Mouse (Mus musculus) MEL (cell line): ENCODE results near the gene Foxd3. TPM values are rescaled to one million over a fixed set of nuclear protein-coding genes. Genes with fewer than 3 reads are reported as not detected.

Experiments
- DNase-seq: peaks from one replicate; pipeline ENCODE4 v3.0.0; 2011; ENCODE audit warnings: low read depth, low spot score
- H3K27ac ChIP-seq: 2 replicates; pipeline ENCODE4 v1.5.1; 2012; ENCODE audit warnings: low read depth, mild to moderate bottlenecking, control low read depth, low read length, moderate library complexity; ENCODE audit not compliant: control insufficient read depth
- H3K27me3 ChIP-seq, 2 experiments: fragments of 150-350 bp in 1 of 2; sonication (generic) in 1 of 2; 2 replicates each; pipeline ENCODE4 v1.6.1; 2012; ENCODE audit warnings: low read length in 2 of 2, mild to moderate bottlenecking in 2 of 2, improper control_type of control experiment in 1 of 2, moderate library complexity in 1 of 2; ENCODE audit not compliant: insufficient read depth in 2 of 2, control insufficient read depth in 1 of 2
- H3K36me3 ChIP-seq, 2 experiments: 2 replicates each; pipeline ENCODE4 v1.6.1; 2012 to 2014; ENCODE audit warnings: low read length in 2 of 2, improper control_type of control experiment in 1 of 2, inconsistent platforms in 1 of 2, mild to moderate bottlenecking in 1 of 2; ENCODE audit not compliant: insufficient read depth in 2 of 2, control insufficient read depth in 1 of 2
- H3K4me1 ChIP-seq, 2 experiments: fragments of 150-350 bp in 1 of 2; sonication (generic) in 1 of 2; 2 replicates each; pipeline ENCODE4 v1.6.1; 2012; ENCODE audit warnings: low read length in 2 of 2, improper control_type of control experiment in 1 of 2, mild to moderate bottlenecking in 1 of 2; ENCODE audit not compliant: insufficient read depth in 2 of 2, control insufficient read depth in 1 of 2
- H3K4me3 ChIP-seq, 2 experiments: fragments of 150-350 bp in 1 of 2; sonication (generic) in 1 of 2; 2 replicates each; pipeline ENCODE4 v1.5.1; 2012; ENCODE audit warnings: low read depth in 2 of 2, low read length in 2 of 2, mild to moderate bottlenecking in 2 of 2, moderate library complexity in 2 of 2, control low read depth in 1 of 2, improper control_type of control experiment in 1 of 2; ENCODE audit not compliant: control insufficient read depth in 1 of 2, insufficient read depth in 1 of 2
- H3K79me2 ChIP-seq: 2 replicates; pipeline ENCODE4 v1.6.1; 2012; ENCODE audit warnings: mild to moderate bottlenecking, low read length, moderate library complexity; ENCODE audit not compliant: control insufficient read depth, poor library complexity, insufficient read depth
- H3K9ac ChIP-seq: 2 replicates; pipeline ENCODE4 v1.6.1; 2012; ENCODE audit warnings: low read depth, mild to moderate bottlenecking, control low read depth, low read length, moderate library complexity; ENCODE audit not compliant: control insufficient read depth, poor library complexity, severe bottlenecking
- H3K9me3 ChIP-seq: fragments of 150-350 bp; sonication (generic); replicated peaks from 2 replicates; pipeline ENCODE4 v1.6.1; 2012; ENCODE audit warnings: mild to moderate bottlenecking, low read length, improper control_type of control experiment, moderate library complexity; ENCODE audit not compliant: insufficient read depth
- CHD1 ChIP-seq: IDR thresholded peaks from 2 replicates; pipeline ENCODE4 v1.6.1; 2012; ENCODE audit warnings: low read depth, mild to moderate bottlenecking, inconsistent platforms, low read length, improper control_type of control experiment
- CHD2 ChIP-seq: IDR thresholded peaks from 2 replicates; pipeline ENCODE4 v1.6.1; 2011; ENCODE audit warnings: low read length, improper control_type of control experiment
- E2F4 ChIP-seq: IDR thresholded peaks from 2 replicates; pipeline ENCODE4 v1.6.1; 2011; ENCODE audit warnings: low read depth, low read length, improper control_type of control experiment, borderline replicate concordance
- ETS1 ChIP-seq: IDR thresholded peaks from 2 replicates; pipeline ENCODE4 v1.6.1; 2012; ENCODE audit warnings: low read depth, mild to moderate bottlenecking, inconsistent platforms, low read length, improper control_type of control experiment, moderate library complexity
- HCFC1 ChIP-seq: IDR thresholded peaks from 2 replicates; pipeline ENCODE4 v1.6.1; 2012; ENCODE audit warnings: low read depth, mild to moderate bottlenecking, inconsistent platforms, low read length, improper control_type of control experiment, moderate library complexity
- MAFK ChIP-seq: IDR thresholded peaks from 2 replicates; pipeline ENCODE4 v1.6.1; 2011; ENCODE audit warnings: low read depth, mild to moderate bottlenecking, low read length, improper control_type of control experiment, borderline replicate concordance
- MAX ChIP-seq: IDR thresholded peaks from 2 replicates; pipeline ENCODE4 v1.6.1; 2011; ENCODE audit warnings: low read length, improper control_type of control experiment
- MEF2A ChIP-seq: IDR thresholded peaks from 2 replicates; pipeline ENCODE4 v1.6.1; 2014; ENCODE audit warnings: low read depth, mild to moderate bottlenecking, inconsistent platforms, low read length, improper control_type of control experiment; ENCODE audit not compliant: poor library complexity, insufficient replicate concordance, severe bottlenecking; ENCODE audit errors: extremely low read depth
- MXI1 ChIP-seq: IDR thresholded peaks from 2 replicates; pipeline ENCODE4 v1.6.1; 2011; ENCODE audit warnings: mild to moderate bottlenecking, low read depth, low read length, improper control_type of control experiment
- MYB ChIP-seq: IDR thresholded peaks from 2 replicates; pipeline ENCODE4 v1.6.1; 2011; ENCODE audit warnings: mild to moderate bottlenecking, low read depth, low read length, improper control_type of control experiment
- MYC ChIP-seq: IDR thresholded peaks from 2 replicates; pipeline ENCODE4 v1.6.1; 2011; ENCODE audit warnings: low read depth, mild to moderate bottlenecking, low read length, improper control_type of control experiment, moderate library complexity
- NELFE ChIP-seq: IDR thresholded peaks from 2 replicates; pipeline ENCODE4 v1.6.1; 2011; ENCODE audit warnings: low read depth, low read length, improper control_type of control experiment
- POLR2A ChIP-seq, 2 experiments: IDR thresholded peaks; 2 replicates each; pipeline ENCODE4 v1.6.1; 2011 to 2012; ENCODE audit warnings: low read length in 2 of 2, mild to moderate bottlenecking in 2 of 2, control low read depth in 1 of 2, improper control_type of control experiment in 1 of 2, low read depth in 1 of 2, moderate library complexity in 1 of 2; ENCODE audit not compliant: control insufficient read depth in 1 of 2, insufficient read depth in 1 of 2, poor library complexity in 1 of 2
- POLR2AphosphoS2 ChIP-seq: IDR thresholded peaks from 2 replicates; pipeline ENCODE4 v1.6.1; 2011; ENCODE audit warnings: low read length, improper control_type of control experiment
- POLR2AphosphoS5 ChIP-seq: IDR thresholded peaks from 2 replicates; pipeline ENCODE4 v1.6.1; 2012; ENCODE audit warnings: low read depth, borderline replicate concordance, mild to moderate bottlenecking, inconsistent platforms, low read length, moderate library complexity, mixed read lengths
- SIN3A ChIP-seq: IDR thresholded peaks from 2 replicates; pipeline ENCODE4 v1.6.1; 2012; ENCODE audit warnings: low read length, improper control_type of control experiment, inconsistent platforms
- SMC3 ChIP-seq: IDR thresholded peaks from 2 replicates; pipeline ENCODE4 v1.6.1; 2011; ENCODE audit warnings: low read depth, low read length, improper control_type of control experiment
- TBP ChIP-seq: IDR thresholded peaks from 2 replicates; pipeline ENCODE4 v1.8.0; 2011; ENCODE audit warnings: low read depth, low read length, improper control_type of control experiment
- TCF12 ChIP-seq: IDR thresholded peaks from 2 replicates; pipeline ENCODE4 v1.6.1; 2014; ENCODE audit warnings: low read depth, mild to moderate bottlenecking, inconsistent platforms, low read length, improper control_type of control experiment, moderate library complexity
- USF1 ChIP-seq: IDR thresholded peaks from 2 replicates; pipeline ENCODE4 v1.6.1; 2014; ENCODE audit warnings: low read depth, mild to moderate bottlenecking, inconsistent platforms, low read length, improper control_type of control experiment, moderate library complexity
- USF2 ChIP-seq, 2 experiments: IDR thresholded peaks; 2 replicates each; pipeline ENCODE4 v1.6.1; 2011 to 2012; ENCODE audit warnings: improper control_type of control experiment in 2 of 2, low read length in 2 of 2, borderline replicate concordance in 1 of 2, inconsistent platforms in 1 of 2, low read depth in 1 of 2, mild to moderate bottlenecking in 1 of 2; ENCODE audit not compliant: insufficient read depth in 1 of 2
- ZC3H11A ChIP-seq: IDR thresholded peaks from 2 replicates; pipeline ENCODE4 v1.6.1; 2012; ENCODE audit warnings: low read depth, mild to moderate bottlenecking, inconsistent platforms, low read length, improper control_type of control experiment
- ZMIZ1 ChIP-seq: IDR thresholded peaks from 2 replicates; pipeline ENCODE4 v1.6.1; 2012; ENCODE audit warnings: low read depth, mild to moderate bottlenecking, inconsistent platforms, low read length, improper control_type of control experiment, moderate library complexity
- ZNF384 ChIP-seq: IDR thresholded peaks from 2 replicates; pipeline ENCODE4 v1.6.1; 2012; ENCODE audit warnings: low read depth, mild to moderate bottlenecking, inconsistent platforms, low read length, improper control_type of control experiment
- polyA plus RNA-seq, 2 experiments: library from polyadenylated mRNA; stranded (reverse) in 1 of 2; unstranded in 1 of 2; fragments of >175 nt in 1 of 2; fragments of >200 nt in 1 of 2; gene quantifications; 2 replicates each; pipeline versions ENCODE4 v1.2.1 to v1.2.4; 2012; ENCODE audit warnings: low replicate concordance in 2 of 2, low read depth in 1 of 2; ENCODE audit not compliant: insufficient read length in 2 of 2, insufficient read depth in 1 of 2, missing spikeins in 1 of 2
- total RNA-seq: library from RNA; depleted of rRNA; stranded (reverse); fragments of 300-350 nt; gene quantifications from 2 replicates; pipeline ENCODE4 v1.2.3, GENCODE M21; 2012

The Foxd3 gene
- total and polyA plus RNA-seq, 3 experiments: not detected

GRCm38 (mm10) chr4:99657831-99658470 lies 1.9 kb downstream of the Foxd3 start:
- Histone ChIP-seq H3K27me3 (no peaks in the 10 kb centered on the region), H3K9ac (no peak overlapping the region), H3K4me3 (no peak overlapping the region), H3K27ac (no peak overlapping the region), H3K79me2 (no peaks in the 10 kb centered on the region), H3K36me3 (no peaks in the 10 kb centered on the region), H3K9me3 (no peaks in the 10 kb centered on the region), H3K4me1 (no peaks in the 10 kb centered on the region)
- no peak for DNase-seq
- TF ChIP-seq ETS1: no peak
- no peak for TF ChIP-seq HCFC1
- no peak for TF ChIP-seq MAFK
- TF ChIP-seq USF1: no peak
- no peak for TF ChIP-seq POLR2AphosphoS2
- TF ChIP-seq E2F4: no peak
- no peak for TF ChIP-seq USF2 (IDR thresholded peaks at IDR 0.05; ENCODE audit: borderline replicate concordance in 1 of 2, insufficient read depth in 1 of 2, low read depth in 1 of 2, low read length in 2 of 2)
- no peak for TF ChIP-seq TBP
- TF ChIP-seq POLR2A (IDR thresholded peaks at IDR 0.05; ENCODE audit: control insufficient read depth in 1 of 2, insufficient read depth in 1 of 2, low read depth in 1 of 2, low read length in 2 of 2, poor library complexity in 1 of 2): no peak
- TF ChIP-seq CHD2: no peak
- no peak for TF ChIP-seq NELFE
- no peak for TF ChIP-seq SMC3
- no peak for TF ChIP-seq TCF12
- TF ChIP-seq MAX: no peak
- TF ChIP-seq ZMIZ1: no peak
- TF ChIP-seq MYC: no peak
- TF ChIP-seq MEF2A: no peak
- TF ChIP-seq MXI1: no peak

GRCm38 (mm10) chr4:99658881-99659280 lies 2.8 kb downstream of the Foxd3 start:
- H3K27ac ChIP-seq: no peak overlapping the region
- H3K27me3 ChIP-seq: no peaks in the 10 kb centered on the region

More at GRCm38 (mm10) chr4:99658881-99659280, 2.8 kb downstream of the Foxd3 start:
- Histone ChIP-seq H3K9ac (no peak overlapping the region), H3K79me2 (no peaks in the 10 kb centered on the region), H3K9me3 (no peaks in the 10 kb centered on the region), H3K36me3 (no peaks in the 10 kb centered on the region), H3K4me1 (no peaks in the 10 kb centered on the region), H3K4me3 (no peak overlapping the region)
- TF ChIP-seq ZC3H11A: no peak
- TF ChIP-seq CHD1: no peak
- TF ChIP-seq SIN3A: no peak
- no peak for TF ChIP-seq USF2 (IDR thresholded peaks at IDR 0.05; ENCODE audit: borderline replicate concordance in 1 of 2, insufficient read depth in 1 of 2, low read depth in 1 of 2, low read length in 2 of 2)
- no peak for TF ChIP-seq CHD2
- no peak for TF ChIP-seq ZNF384
- TF ChIP-seq USF1: no peak
- no peak for TF ChIP-seq MYB
- no peak for TF ChIP-seq MAX
- no peak for TF ChIP-seq POLR2AphosphoS5
- no peak for TF ChIP-seq HCFC1
- no peak for DNase-seq
